Mouse (Mus musculus): ENCODE results near the gene Wnt10a. TPM values are rescaled to one million over a fixed set of nuclear protein-coding genes. Genes with fewer than 3 reads are reported as not detected.
"Not testable (repeated sequence)": the region's sequence is repeated elsewhere in the genome, so short reads cannot be mapped to it uniquely, and the experiment has no call there.

The Wnt10a gene
- polyA plus RNA-seq, 1 experiment from 2014 or later, result 8.7 TPM

GRCm38 (mm10) chr1:74823598-74823997, 32.3 kb downstream of the Wnt10a start:
- H3K9me3 ChIP-seq (ENCODE audit: control insufficient read depth, low read length); DNase-seq (ENCODE audit: low spot score); ATAC-seq (ENCODE audit: low FRiP score, low TSS enrichment); H3K27ac ChIP-seq (replicated peaks); H3K36me3 ChIP-seq (ENCODE audit: control insufficient read depth, insufficient read depth, low read length); H3K4me1 ChIP-seq (replicated peaks; ENCODE audit: control insufficient read depth, insufficient read depth); H3K4me3 ChIP-seq (ENCODE audit: low read depth, low read length); H3K4me2 ChIP-seq (replicated peaks; ENCODE audit: low read depth); H3K27me3 ChIP-seq (ENCODE audit: control insufficient read depth, insufficient read depth, low read length); H3K9ac ChIP-seq (ENCODE audit: low read length): not testable (repeated sequence)
- WGBS, result 92% methylated on average over 4 of the region's 4 CpGs
- peak; percentile 29 for TF ChIP-seq CTCF (IDR thresholded peaks at IDR 0.05; ENCODE audit: low read depth)

- no peaks in the 10 kb centered on the region for H3K4me1 ChIP-seq (replicated peaks; ENCODE audit: control insufficient read depth, insufficient read depth)
- ATAC-seq (ENCODE audit: low FRiP score, low TSS enrichment) (no peak), DNase-seq (ENCODE audit: low spot score) (no peak)
- TF ChIP-seq EP300 (optimal IDR thresholded peaks at IDR 0.05), result no peak
- no peak for TF ChIP-seq CTCF (IDR thresholded peaks at IDR 0.05; ENCODE audit: low read depth)
- H3K27ac ChIP-seq (replicated peaks), result no peak overlapping the region
- no peaks in the 10 kb centered on the region for H3K9me3 ChIP-seq (ENCODE audit: control insufficient read depth, low read length)
- H3K4me2 ChIP-seq (replicated peaks; ENCODE audit: low read depth), result no peak overlapping the region
- no peaks in the 10 kb centered on the region for H3K36me3 ChIP-seq (ENCODE audit: control insufficient read depth, insufficient read depth, low read length)
- 26% methylated on average over 14 of the region's 14 CpGs for WGBS
- H3K9ac ChIP-seq (ENCODE audit: low read length), result no peak overlapping the region
- no peak overlapping the region for H3K4me3 ChIP-seq (ENCODE audit: low read depth, low read length)
- no peaks in the 10 kb centered on the region for H3K27me3 ChIP-seq (ENCODE audit: control insufficient read depth, insufficient read depth, low read length)
These were observed 33.4 kb downstream of the Wnt10a start for GRCm38 (mm10) chr1:74824518-74825302.

- no peak for TF ChIP-seq CTCF (IDR thresholded peaks at IDR 0.05; ENCODE audit: low read depth)
- no peak for TF ChIP-seq EP300 (optimal IDR thresholded peaks at IDR 0.05)
- Histone ChIP-seq H3K4me3 (ENCODE audit: low read depth, low read length) (no peak overlapping the region), H3K36me3 (ENCODE audit: control insufficient read depth, insufficient read depth, low read length) (no peaks in the 10 kb centered on the region), H3K27me3 (ENCODE audit: control insufficient read depth, insufficient read depth, low read length) (no peaks in the 10 kb centered on the region), H3K4me1 (replicated peaks; ENCODE audit: control insufficient read depth, insufficient read depth) (no peaks in the 10 kb centered on the region), H3K9ac (ENCODE audit: low read length) (no peak overlapping the region), H3K9me3 (ENCODE audit: control insufficient read depth, low read length) (no peaks in the 10 kb centered on the region), H3K4me2 (replicated peaks; ENCODE audit: low read depth) (no peak overlapping the region), H3K27ac (replicated peaks) (no peak overlapping the region)
- DNase-seq (ENCODE audit: low spot score) (no peak), ATAC-seq (ENCODE audit: low FRiP score, low TSS enrichment) (no peak)
- WGBS, result 81% methylated on average over 9 of the region's 9 CpGs
These were observed 38.7 kb downstream of the Wnt10a start for GRCm38 (mm10) chr1:74830061-74830460.

- no peaks in the 10 kb centered on the region for H3K27me3 ChIP-seq (ENCODE audit: control insufficient read depth, insufficient read depth, low read length)
- H3K9ac ChIP-seq (ENCODE audit: low read length), result no peak overlapping the region
- no peaks in the 10 kb centered on the region for H3K4me1 ChIP-seq (replicated peaks; ENCODE audit: control insufficient read depth, insufficient read depth)
- ATAC-seq (ENCODE audit: low FRiP score, low TSS enrichment), result no peak
- no peak overlapping the region for H3K4me2 ChIP-seq (replicated peaks; ENCODE audit: low read depth)
- WGBS, result 73% methylated on average over 3 of the region's 3 CpGs
- H3K9me3 ChIP-seq (ENCODE audit: control insufficient read depth, low read length), result no peaks in the 10 kb centered on the region
- TF ChIP-seq EP300 (optimal IDR thresholded peaks at IDR 0.05) (no peak), CTCF (IDR thresholded peaks at IDR 0.05; ENCODE audit: low read depth) (no peak)
- no peak overlapping the region for H3K4me3 ChIP-seq (ENCODE audit: low read depth, low read length)
- no peak for DNase-seq (ENCODE audit: low spot score)
- H3K36me3 ChIP-seq (ENCODE audit: control insufficient read depth, insufficient read depth, low read length), result no peaks in the 10 kb centered on the region
- no peak overlapping the region for H3K27ac ChIP-seq (replicated peaks)
These were observed 41.9 kb downstream of the Wnt10a start for GRCm38 (mm10) chr1:74833255-74833654.

GRCm38 (mm10) chr1:74843090-74843489, 51.8 kb downstream of the Wnt10a start:
- Histone ChIP-seq H3K36me3 (ENCODE audit: control insufficient read depth, insufficient read depth, low read length) (no peaks in the 10 kb centered on the region), H3K4me1 (replicated peaks; ENCODE audit: control insufficient read depth, insufficient read depth) (no peaks in the 10 kb centered on the region), H3K27ac (replicated peaks) (no peak overlapping the region), H3K4me3 (ENCODE audit: low read depth, low read length) (no peak overlapping the region), H3K9me3 (ENCODE audit: control insufficient read depth, low read length) (no peaks in the 10 kb centered on the region), H3K9ac (ENCODE audit: low read length) (no peak overlapping the region), H3K27me3 (ENCODE audit: control insufficient read depth, insufficient read depth, low read length) (no peaks in the 10 kb centered on the region), H3K4me2 (replicated peaks; ENCODE audit: low read depth) (no peak overlapping the region)
- 78% methylated on average over 5 of the region's 5 CpGs for WGBS
- DNase-seq (ENCODE audit: low spot score) (no peak), ATAC-seq (ENCODE audit: low FRiP score, low TSS enrichment) (no peak)
- TF ChIP-seq EP300 (optimal IDR thresholded peaks at IDR 0.05), result no peak
- no peak for TF ChIP-seq CTCF (IDR thresholded peaks at IDR 0.05; ENCODE audit: low read depth)

- DNase-seq (ENCODE audit: low spot score) (no peak), ATAC-seq (ENCODE audit: low FRiP score, low TSS enrichment) (no peak)
- H3K4me2 ChIP-seq (replicated peaks; ENCODE audit: low read depth), result no peak overlapping the region
- no peak overlapping the region for H3K9ac ChIP-seq (ENCODE audit: low read length)
- H3K27ac ChIP-seq (replicated peaks), result no peak overlapping the region
- 34% methylated on average over 9 of the region's 9 CpGs for WGBS
- H3K9me3 ChIP-seq (ENCODE audit: control insufficient read depth, low read length), result no peaks in the 10 kb centered on the region
- no peak for TF ChIP-seq EP300 (optimal IDR thresholded peaks at IDR 0.05)
- TF ChIP-seq CTCF (IDR thresholded peaks at IDR 0.05; ENCODE audit: low read depth), result no peak
- H3K4me1 ChIP-seq (replicated peaks; ENCODE audit: control insufficient read depth, insufficient read depth), result no peaks in the 10 kb centered on the region
- 0 out of 2 replicates have a peak, but pooled peaks cover 3% of the 10 kb centered on the region for H3K27me3 ChIP-seq (ENCODE audit: control insufficient read depth, insufficient read depth, low read length)
- H3K36me3 ChIP-seq (ENCODE audit: control insufficient read depth, insufficient read depth, low read length), result no peaks in the 10 kb centered on the region
- H3K4me3 ChIP-seq (ENCODE audit: low read depth, low read length), result no peak overlapping the region
These were observed 55.0 kb downstream of the Wnt10a start for GRCm38 (mm10) chr1:74846341-74846740.

Data from stomach, postnatal 0 days (tissue).